In the genomic region with DNA sequence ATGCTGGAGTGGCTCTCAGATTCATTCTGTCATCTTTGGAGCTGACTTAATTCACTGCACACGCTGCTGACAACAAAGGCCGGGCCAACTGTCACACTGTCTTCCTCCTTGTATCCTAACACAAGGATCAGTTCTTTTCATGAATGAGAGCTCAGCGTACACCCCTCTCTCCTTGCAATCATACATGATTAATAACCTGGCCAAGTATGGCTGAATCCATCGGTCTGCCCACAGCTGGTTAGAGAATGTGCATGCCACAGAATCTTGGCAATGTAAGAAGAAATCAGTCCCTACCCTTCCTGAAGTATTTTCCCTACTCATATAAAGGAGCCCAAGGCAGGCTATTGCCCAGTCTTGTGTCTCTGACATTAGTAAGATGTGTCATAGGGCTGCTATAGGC, we compare ENCODE assay signal across 13 mouse cellular contexts.
"Had no signal": no experiment of that assay in that cellular context is flagged by ENCODE, and none has a peak within 500 bp of the region (broad histone marks: within the 10 kb centered on the region; RNA-seq: fewer than 3 reads in every experiment).

No protein-coding gene starts in this region.

- H3K9ac ChIP-seq: liver, embryonic 13.5 days had no signal

- H3K4me2 ChIP-seq: liver, embryonic 13.5 days; midbrain, embryonic 11.5 days had no signal

- H3K4me1 ChIP-seq: liver, embryonic 13.5 days had no signal

- DNase-seq: kidney, adult 2 months; kidney, postnatal 10 days; layer of hippocampus, adult 9-11 months; liver, embryonic 13.5 days; lung, adult 2 months; lung, postnatal 14 days; lung, postnatal 4 days; midbrain, embryonic 14.5 days; thymus, adult 2 months; thymus, postnatal 14 days; thymus, postnatal 4 days had no signal

- H3K27me3 ChIP-seq: liver, embryonic 13.5 days had no signal

- H3K36me3 ChIP-seq: liver, embryonic 13.5 days had no signal

- H3K4me3 ChIP-seq: layer of hippocampus, adult 2 months; liver, embryonic 13.5 days had no signal

- H3K27ac ChIP-seq: layer of hippocampus, adult 2 months; liver, embryonic 13.5 days had no signal

- H3K9me3 ChIP-seq: liver, embryonic 13.5 days had no signal
